Mouse (Mus musculus) megakaryocyte, embryonic 14.5 days (primary cell): ENCODE measurements at regions not wholly inside any gene's neighbourhood (a gene's known extent, or its start where the extent isn't known, plus 50 kb on each side); places are given as distances from the start of the nearest gene placed in this dataset.

Experiments
- FLI1 ChIP-seq: IDR thresholded peaks from 2 replicates; pipeline ENCODE4 v1.6.1; 2012; ENCODE audit warnings: low read length, inconsistent platforms, mixed read lengths
- GATA1 ChIP-seq: IDR thresholded peaks from 3 replicates; pipeline ENCODE4 v1.6.1; 2012; ENCODE audit warnings: mixed read lengths, low read length, inconsistent platforms, borderline replicate concordance

DNA sequence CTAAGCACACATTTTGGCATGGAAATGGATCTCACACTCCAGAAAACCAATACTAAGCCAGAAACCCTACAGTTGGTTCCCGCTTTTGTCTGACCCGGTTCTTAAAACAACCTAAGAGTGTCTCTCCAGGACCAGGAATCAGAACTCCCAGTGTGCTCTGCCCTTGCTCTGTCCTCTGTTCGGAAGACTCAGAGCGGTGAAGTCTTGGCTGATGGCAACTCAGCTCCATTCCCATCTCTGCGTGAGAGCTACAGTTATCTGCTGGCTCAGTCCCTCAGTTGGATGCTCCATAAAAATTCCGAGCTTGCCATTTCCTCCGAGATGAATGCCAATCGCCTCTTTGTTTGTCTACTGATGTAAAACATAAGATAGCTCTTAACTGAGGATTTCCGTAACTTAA is 107.6 kb upstream of the Cops8 start:
- no peak for TF ChIP-seq FLI1
- TF ChIP-seq GATA1: no peak
